Mouse (Mus musculus): Measurements from ENCODE around the gene 4931409K22Rik. TPM values are rescaled to one million over a fixed set of nuclear protein-coding genes. Genes with fewer than 3 reads are reported as not detected.

Gene 4931409K22Rik
- total and polyA plus RNA-seq, 3 experiments, result not detected

- peaks cover 48 to 100% of the 10 kb centered on the region in 2 experiments for H3K36me3 ChIP-seq (replicated peaks in 1 of 2; ENCODE audit: control insufficient read depth in 1 of 2, insufficient read depth in 1 of 2, low read length in 1 of 2)
- no peaks in the 10 kb centered on the region for H3K9me3 ChIP-seq (replicated peaks; ENCODE audit: low read length)
- H3K79me2 ChIP-seq (replicated peaks; ENCODE audit: control insufficient read depth, extremely low read depth, insufficient read depth, poor library complexity, severe bottlenecking), result no peaks in the 10 kb centered on the region
- H3K4me3 ChIP-seq (replicated peaks in 1 of 3; ENCODE audit: low read depth in 2 of 3, low read length in 2 of 3, poor library complexity in 1 of 3), result no peak overlapping the region
- H3K4me2 ChIP-seq (ENCODE audit: insufficient read depth, low read depth, poor library complexity, severe bottlenecking), result no peak overlapping the region
- no peaks in the 10 kb centered on the region for H3K4me1 ChIP-seq (ENCODE audit: control insufficient read depth in 1 of 2, insufficient read depth in 2 of 2)
- dilution Hi-C loops (cut with MboI; ENCODE audit: extremely low pct_ligation_motif_present, extremely low pct_unique_long_range_greater_than_20kb, low sequenced_read_pairs) (no loop called here), in situ Hi-C loops (cut with MboI; ENCODE audit: low pct_ligation_motif_present, low pct_unique_long_range_greater_than_20kb, low sequenced_read_pairs) (no loop called here)
- no peak overlapping the region for H3K9ac ChIP-seq (ENCODE audit: insufficient read depth, low read depth)
- H3K27ac ChIP-seq (ENCODE audit: insufficient read depth, low read depth), result no peak overlapping the region
- TF ChIP-seq MAFK (IDR thresholded peaks at IDR 0.05; ENCODE audit: insufficient replicate concordance, low read length) (no peak), TCF12 (IDR thresholded peaks at IDR 0.05; ENCODE audit: low read depth, low read length) (no peak), KAT2A (IDR thresholded peaks at IDR 0.05; ENCODE audit: insufficient replicate concordance, low read length) (no peak), UBTF (IDR thresholded peaks at IDR 0.05; ENCODE audit: low read depth, low read length) (no peak), NRF1 (IDR thresholded peaks at IDR 0.05; ENCODE audit: low read depth, low read length) (no peak), JUND (conservative IDR thresholded peaks at IDR 0.05; ENCODE audit: low read depth, low read length) (no peak), ZC3H11A (IDR thresholded peaks at IDR 0.05; ENCODE audit: low read depth, low read length) (no peak), ETS1 (conservative IDR thresholded peaks at IDR 0.05; ENCODE audit: low read depth, low read length) (no peak), CHD2 (IDR thresholded peaks at IDR 0.05; ENCODE audit: low read length) (no peak), MAX (IDR thresholded peaks at IDR 0.05; ENCODE audit: low read length) (no peak), RCOR1 (conservative IDR thresholded peaks at IDR 0.05; ENCODE audit: low read depth, low read length) (no peak), EP300 (IDR thresholded peaks at IDR 0.05; ENCODE audit: low read length) (no peak), CTCF (conservative IDR thresholded peaks at IDR 0.05 in 1 of 2, IDR thresholded peaks at IDR 0.05 in 1 of 2; ENCODE audit: low read depth in 2 of 2, low read length in 2 of 2) (no peak), CHD1 (IDR thresholded peaks at IDR 0.05; ENCODE audit: low read depth, low read length) (no peak), HCFC1 (IDR thresholded peaks at IDR 0.05; ENCODE audit: low read depth, low read length) (no peak)
- no peaks in the 10 kb centered on the region for H3K27me3 ChIP-seq (replicated peaks)
- no peak for DNase-seq (ENCODE audit: extremely low read depth)
These were observed 61.6 kb downstream of the 4931409K22Rik start for GRCm38 (mm10) chr5:24495019-24495418.

Other genes with a start within 250 kb of the 4931409K22Rik start
- gene Kcnh2, start 205.2 kb downstream of the 4931409K22Rik start, total RNA-seq (2012; rRNA removed), result 1.7 and 2.8 TPM in 2 replicates
- gene Kcnh2, start 205.2 kb downstream of the 4931409K22Rik start, total RNA-seq (2014; rRNA removed), result 0.20 and 0.30 TPM in 2 replicates
- 0.59 and 0.95 TPM in 2 replicates for gene Kcnh2, start 205.2 kb downstream of the 4931409K22Rik start, polyA plus RNA-seq (2012; ENCODE audit: insufficient read length, low read depth)
- gene Nos3, start 192.0 kb downstream of the 4931409K22Rik start, total RNA-seq (2012; rRNA removed), result 0.30 and 0.34 TPM in 2 replicates
- gene Nos3, start 192.0 kb downstream of the 4931409K22Rik start, total RNA-seq (2014; rRNA removed), result 0.22 and 0.36 TPM in 2 replicates
- gene Nos3, start 192.0 kb downstream of the 4931409K22Rik start, polyA plus RNA-seq (2012; ENCODE audit: insufficient read length, low read depth), result 0.31 and 0.37 TPM in 2 replicates
- gene Atg9b, start 164.7 kb downstream of the 4931409K22Rik start, total RNA-seq (2012; rRNA removed), result 0.46 and 0.81 TPM in 2 replicates
- gene Atg9b, start 164.7 kb downstream of the 4931409K22Rik start, total RNA-seq (2014; rRNA removed), result 0.68 and 0.86 TPM in 2 replicates
- gene Atg9b, start 164.7 kb downstream of the 4931409K22Rik start, polyA plus RNA-seq (2012; ENCODE audit: insufficient read length, low read depth), result 1.1 and 1.3 TPM in 2 replicates
- gene Abcb8, start 163.1 kb downstream of the 4931409K22Rik start, total RNA-seq (2012; rRNA removed), result 50.3 and 58.7 TPM in 2 replicates
- gene Abcb8, start 163.1 kb downstream of the 4931409K22Rik start, total RNA-seq (2014; rRNA removed), result 31.0 and 34.7 TPM in 2 replicates
- gene Abcb8, start 163.1 kb downstream of the 4931409K22Rik start, polyA plus RNA-seq (2012; ENCODE audit: insufficient read length, low read depth), result 36.9 and 45.4 TPM in 2 replicates
- gene Asic3, start 143.4 kb downstream of the 4931409K22Rik start, total RNA-seq (2012; rRNA removed), result 0.25 TPM in 1 of 2 replicates, not detected in the other
- not detected in 2 replicates for gene Asic3, start 143.4 kb downstream of the 4931409K22Rik start, total RNA-seq (2014; rRNA removed)
- 1.1 and 1.3 TPM in 2 replicates for gene Asic3, start 143.4 kb downstream of the 4931409K22Rik start, polyA plus RNA-seq (2012; ENCODE audit: insufficient read length, low read depth)
- gene Cdk5, start 133.3 kb downstream of the 4931409K22Rik start, total RNA-seq (2012; rRNA removed), result 10.4 and 12.1 TPM in 2 replicates
- 7.4 and 9.2 TPM in 2 replicates for gene Cdk5, start 133.3 kb downstream of the 4931409K22Rik start, total RNA-seq (2014; rRNA removed)
- 25.1 and 26.6 TPM in 2 replicates for gene Cdk5, start 133.3 kb downstream of the 4931409K22Rik start, polyA plus RNA-seq (2012; ENCODE audit: insufficient read length, low read depth)
- gene Slc4a2, start 133.0 kb downstream of the 4931409K22Rik start, total RNA-seq (2012; rRNA removed), result 17.2 and 18.6 TPM in 2 replicates
- 12.7 and 12.9 TPM in 2 replicates for gene Slc4a2, start 133.0 kb downstream of the 4931409K22Rik start, total RNA-seq (2014; rRNA removed)
- 27.2 and 27.3 TPM in 2 replicates for gene Slc4a2, start 133.0 kb downstream of the 4931409K22Rik start, polyA plus RNA-seq (2012; ENCODE audit: insufficient read length, low read depth)
- 61.2 and 61.4 TPM in 2 replicates for gene Fastk, start 111.5 kb downstream of the 4931409K22Rik start, total RNA-seq (2012; rRNA removed)
- 41.8 and 44.8 TPM in 2 replicates for gene Fastk, start 111.5 kb downstream of the 4931409K22Rik start, total RNA-seq (2014; rRNA removed)
- gene Fastk, start 111.5 kb downstream of the 4931409K22Rik start, polyA plus RNA-seq (2012; ENCODE audit: insufficient read length, low read depth), result 88.0 and 88.1 TPM in 2 replicates
- 9.6 and 13.1 TPM in 2 replicates for gene Tmub1, start 109.0 kb downstream of the 4931409K22Rik start, total RNA-seq (2012; rRNA removed)
- 6.1 and 7.6 TPM in 2 replicates for gene Tmub1, start 109.0 kb downstream of the 4931409K22Rik start, total RNA-seq (2014; rRNA removed)
- gene Tmub1, start 109.0 kb downstream of the 4931409K22Rik start, polyA plus RNA-seq (2012; ENCODE audit: insufficient read length, low read depth), result 8.6 and 11.2 TPM in 2 replicates
- 43.5 and 46.3 TPM in 2 replicates for gene Agap3, start 104.6 kb downstream of the 4931409K22Rik start, total RNA-seq (2012; rRNA removed)
- 12.8 and 15.4 TPM in 2 replicates for gene Agap3, start 104.6 kb downstream of the 4931409K22Rik start, total RNA-seq (2014; rRNA removed)
- 37.9 and 38.0 TPM in 2 replicates for gene Agap3, start 104.6 kb downstream of the 4931409K22Rik start, polyA plus RNA-seq (2012; ENCODE audit: insufficient read length, low read depth)
- gene Gbx1, start 29.6 kb downstream of the 4931409K22Rik start, total RNA-seq (2012; rRNA removed), result 0.04 and 0.08 TPM in 2 replicates
- gene Gbx1, start 29.6 kb downstream of the 4931409K22Rik start, total RNA-seq (2014; rRNA removed), result not detected in 2 replicates
- 0.07 and 0.13 TPM in 2 replicates for gene Gbx1, start 29.6 kb downstream of the 4931409K22Rik start, polyA plus RNA-seq (2012; ENCODE audit: insufficient read length, low read depth)
- not detected in 2 replicates for gene Asb10, start 15.8 kb downstream of the 4931409K22Rik start, total RNA-seq (2012; rRNA removed)
- not detected in 2 replicates for gene Asb10, start 15.8 kb downstream of the 4931409K22Rik start, total RNA-seq (2014; rRNA removed)
- gene Asb10, start 15.8 kb downstream of the 4931409K22Rik start, polyA plus RNA-seq (2012; ENCODE audit: insufficient read length, low read depth), result not detected in 2 replicates
- 118 and 152 TPM in 2 replicates for gene Abcf2, start 20.7 kb upstream of the 4931409K22Rik start, total RNA-seq (2012; rRNA removed)
- gene Abcf2, start 20.7 kb upstream of the 4931409K22Rik start, total RNA-seq (2014; rRNA removed), result 162 and 169 TPM in 2 replicates
- 160 and 162 TPM in 2 replicates for gene Abcf2, start 20.7 kb upstream of the 4931409K22Rik start, polyA plus RNA-seq (2012; ENCODE audit: insufficient read length, low read depth)
- gene Chpf2, start 29.9 kb upstream of the 4931409K22Rik start, total RNA-seq (2012; rRNA removed), result 20.4 and 25.5 TPM in 2 replicates
- 11.2 and 11.9 TPM in 2 replicates for gene Chpf2, start 29.9 kb upstream of the 4931409K22Rik start, total RNA-seq (2014; rRNA removed)
- 22.8 and 26.9 TPM in 2 replicates for gene Chpf2, start 29.9 kb upstream of the 4931409K22Rik start, polyA plus RNA-seq (2012; ENCODE audit: insufficient read length, low read depth)
- 1.3 and 1.5 TPM in 2 replicates for gene Smarcd3, start 67.6 kb upstream of the 4931409K22Rik start, total RNA-seq (2012; rRNA removed)
- not detected in 2 replicates for gene Smarcd3, start 67.6 kb upstream of the 4931409K22Rik start, total RNA-seq (2014; rRNA removed)
- 2.2 and 2.8 TPM in 2 replicates for gene Smarcd3, start 67.6 kb upstream of the 4931409K22Rik start, polyA plus RNA-seq (2012; ENCODE audit: insufficient read length, low read depth)
- gene Nub1, start 128.7 kb upstream of the 4931409K22Rik start, total RNA-seq (2012; rRNA removed), result 48.5 and 58.1 TPM in 2 replicates
- 66.5 and 69.3 TPM in 2 replicates for gene Nub1, start 128.7 kb upstream of the 4931409K22Rik start, total RNA-seq (2014; rRNA removed)
- 83.2 and 86.2 TPM in 2 replicates for gene Nub1, start 128.7 kb upstream of the 4931409K22Rik start, polyA plus RNA-seq (2012; ENCODE audit: insufficient read length, low read depth)
- gene Wdr86, start 173.9 kb upstream of the 4931409K22Rik start, total RNA-seq (2012; rRNA removed), result 0.08 TPM in 2 replicates
- not detected in 2 replicates for gene Wdr86, start 173.9 kb upstream of the 4931409K22Rik start, total RNA-seq (2014; rRNA removed)
- gene Wdr86, start 173.9 kb upstream of the 4931409K22Rik start, polyA plus RNA-seq (2012; ENCODE audit: insufficient read length, low read depth), result 0.05 and 0.16 TPM in 2 replicates
- gene Crygn, start 201.2 kb upstream of the 4931409K22Rik start, total RNA-seq (2012; rRNA removed), result 2.0 TPM in 1 of 2 replicates, not detected in the other
- not detected in 2 replicates for gene Crygn, start 201.2 kb upstream of the 4931409K22Rik start, total RNA-seq (2014; rRNA removed)
- not detected in 2 replicates for gene Crygn, start 201.2 kb upstream of the 4931409K22Rik start, polyA plus RNA-seq (2012; ENCODE audit: insufficient read length, low read depth)

Measured in CH12.LX (cell line).